Mouse (Mus musculus) testis, adult 2 months (tissue): ENCODE measurements at regions not wholly inside any gene's neighbourhood (a gene's known extent, or its start where the extent isn't known, plus 50 kb on each side); places are given as distances from the start of the nearest gene placed in this dataset.

Experiments
- CTCF ChIP-seq: fragments of 200-500 bp; IDR thresholded peaks from 2 replicates; pipeline ENCODE4 v1.5.1; 2012; ENCODE audit warnings: low read depth, mild to moderate bottlenecking, inconsistent platforms, low read length, moderate library complexity; ENCODE audit not compliant: control insufficient read depth, insufficient read depth, insufficient replicate concordance
- POLR2A ChIP-seq: fragments of 200-500 bp; IDR thresholded peaks from 2 replicates; pipeline ENCODE4 v1.6.1; 2012; ENCODE audit warnings: low read depth, mild to moderate bottlenecking, inconsistent platforms, low read length, moderate library complexity; ENCODE audit not compliant: control insufficient read depth

GRCm38 (mm10) chr15:93650009-93650522 lies 54.4 kb upstream of the Prickle1 start:
- TF ChIP-seq POLR2A (no peak), CTCF (no peak)
